Mouse (Mus musculus) erythroblast, embryonic 14.5 days (primary cell): ENCODE results near the gene Gm867.

ENCODE experiments used
- GATA1 ChIP-seq: IDR thresholded peaks from 2 replicates; pipeline ENCODE4 v1.6.1; 2012; ENCODE audit warnings: low read length, inconsistent platforms, mixed read lengths
- TAL1 ChIP-seq: IDR thresholded peaks from 3 replicates; pipeline ENCODE4 v1.6.1; 2012; ENCODE audit warnings: low read length, inconsistent platforms, mixed read lengths

DNA sequence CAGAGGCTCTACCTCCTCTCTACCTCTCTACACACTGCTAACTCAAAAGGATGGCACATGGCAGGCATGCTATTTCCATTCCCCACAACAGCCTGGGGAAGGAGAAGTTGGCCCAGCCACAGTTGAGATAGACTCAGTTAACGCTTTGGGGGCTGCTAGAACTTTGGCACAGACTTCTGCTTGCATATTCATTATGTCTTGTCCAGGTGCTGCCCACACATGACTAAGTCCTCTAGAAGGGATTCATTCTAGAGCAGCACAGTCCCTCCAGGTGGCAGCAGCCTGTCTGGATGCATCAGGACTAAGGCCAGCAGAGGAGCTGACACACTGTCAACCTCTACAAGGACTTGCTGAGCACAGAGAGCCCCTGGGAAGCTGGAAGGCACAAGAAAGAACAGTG is 44.3 kb downstream of the Gm867 start:
- TF ChIP-seq GATA1 (no peak), TAL1 (no peak)
